Mouse (Mus musculus): ENCODE measurements around the gene Gm10073.
"Not testable (repeated sequence)": the region's sequence is repeated elsewhere in the genome, so short reads cannot be mapped to it uniquely, and the experiment has no call there.

Gm10073 gene

GRCm38 (mm10) chr8:106597067-106597466 is 23.8 kb upstream of the Gm10073 start:
- DNase-seq, result no peak

GRCm38 (mm10) chr8:106595623-106596022 is 22.4 kb upstream of the Gm10073 start:
- DNase-seq, result not testable (repeated sequence)

- no peak for DNase-seq
Observed at GRCm38 (mm10) chr8:106592458-106592857, 19.2 kb upstream of the Gm10073 start.

- DNase-seq, result peak; percentile 70
Observed at GRCm38 (mm10) chr8:106588443-106589431, 15.5 kb upstream of the Gm10073 start.

GRCm38 (mm10) chr8:106586896-106587295 is 13.6 kb upstream of the Gm10073 start:
- DNase-seq, result no peak

- no peak for DNase-seq
Observed at GRCm38 (mm10) chr8:106585671-106586037, 12.4 kb upstream of the Gm10073 start.

- DNase-seq, result peak; percentile 71
Observed at GRCm38 (mm10) chr8:106584942-106585670, 11.8 kb upstream of the Gm10073 start.

- peak; percentile 47 for DNase-seq
Observed at GRCm38 (mm10) chr8:106581344-106582088, 8.3 kb upstream of the Gm10073 start.

GRCm38 (mm10) chr8:106579510-106579909 is 6.2 kb upstream of the Gm10073 start:
- DNase-seq, result no peak

GRCm38 (mm10) chr8:106576849-106577555 is 3.7 kb upstream of the Gm10073 start:
- peak; percentile 69 for DNase-seq

GRCm38 (mm10) chr8:106574283-106574682 is 1.0 kb upstream of the Gm10073 start:
- DNase-seq, result no peak

GRCm38 (mm10) chr8:106572175-106572574 is 1.1 kb downstream of the Gm10073 start:
- not testable (repeated sequence) for DNase-seq

- DNase-seq, result peak; percentile 65
Observed at GRCm38 (mm10) chr8:106571551-106572172, 1.6 kb downstream of the Gm10073 start.

- peak; percentile 83 for DNase-seq
Observed at GRCm38 (mm10) chr8:106570386-106570785, 2.9 kb downstream of the Gm10073 start.

- DNase-seq, result no peak
Observed at GRCm38 (mm10) chr8:106569006-106569405, 4.3 kb downstream of the Gm10073 start.

GRCm38 (mm10) chr8:106563691-106564182 is 9.5 kb downstream of the Gm10073 start:
- peak; percentile 39 for DNase-seq

- DNase-seq, result peak; percentile 85
Observed at GRCm38 (mm10) chr8:106561097-106561865, 12.0 kb downstream of the Gm10073 start.

- no peak for DNase-seq
Observed at GRCm38 (mm10) chr8:106559844-106560243, 13.4 kb downstream of the Gm10073 start.

- no peak for DNase-seq
Observed at GRCm38 (mm10) chr8:106556068-106556645, 17.1 kb downstream of the Gm10073 start.

- no peak for DNase-seq
Observed at GRCm38 (mm10) chr8:106554011-106554410, 19.2 kb downstream of the Gm10073 start.
